Mouse (Mus musculus) R1 (cell line): Measurements from ENCODE around the gene Slc25a11.

Source experiments
- DNase-seq: peaks from one replicate; pipeline ENCODE4 v3.0.0-alpha.2; 2018; ENCODE audit warnings: low read depth, low spot score

Gene Slc25a11

DNA sequence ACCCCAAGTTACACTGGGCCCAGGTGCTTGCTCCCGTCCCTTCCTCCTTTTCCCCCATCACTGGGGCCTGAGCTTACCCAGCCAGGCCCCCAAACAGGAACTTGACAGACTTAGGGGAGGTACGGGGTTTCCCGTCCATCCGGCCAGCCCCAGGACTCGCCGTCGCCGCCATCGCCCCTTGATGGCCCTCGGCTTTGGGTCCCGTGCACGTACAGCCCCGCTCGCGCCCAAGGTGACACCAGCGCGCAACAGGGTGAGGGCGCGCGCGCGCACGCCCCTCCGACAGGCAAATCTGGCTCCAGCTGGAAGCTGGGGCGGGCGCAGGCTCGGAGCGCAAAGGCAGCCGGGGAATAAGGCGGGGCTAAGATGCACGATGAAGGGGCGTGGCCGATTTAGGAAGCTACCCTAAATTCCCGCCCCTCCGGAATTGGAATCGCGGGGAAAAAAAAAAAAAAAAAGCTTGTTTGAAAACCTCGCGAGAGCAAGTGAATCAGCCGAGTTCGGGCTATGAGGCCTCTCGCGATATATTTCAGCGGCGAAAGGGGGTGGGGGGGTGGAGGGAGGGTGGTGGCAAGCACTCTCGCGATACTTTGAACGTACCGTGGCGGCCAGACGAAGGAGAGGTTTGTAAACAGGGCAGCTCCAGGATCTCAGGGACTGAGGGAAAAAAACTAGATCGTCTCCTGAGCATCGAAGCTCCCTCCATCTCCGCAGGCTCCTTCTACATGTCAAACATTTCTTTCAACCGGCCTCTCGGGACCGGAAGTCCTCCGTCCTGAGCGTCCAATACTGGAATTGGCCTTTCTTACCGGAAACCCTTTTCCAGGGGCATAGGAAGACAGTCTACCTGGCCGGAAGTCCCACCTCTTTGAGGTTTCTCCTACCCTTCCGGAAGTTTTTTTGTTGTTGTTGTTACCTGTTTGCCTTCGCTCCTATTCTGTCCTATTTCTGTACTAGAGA, at the start of gene Slc25a11, which contains the start of gene Rnf167:
Gene Slc25a11 (minus strand): TSS at position 789 of the 960 bp plus-strand sequence.
Gene Rnf167 (plus strand): TSS at position 545 of the 960 bp plus-strand sequence.
- DNase-seq: peak; percentile 99

DNA sequence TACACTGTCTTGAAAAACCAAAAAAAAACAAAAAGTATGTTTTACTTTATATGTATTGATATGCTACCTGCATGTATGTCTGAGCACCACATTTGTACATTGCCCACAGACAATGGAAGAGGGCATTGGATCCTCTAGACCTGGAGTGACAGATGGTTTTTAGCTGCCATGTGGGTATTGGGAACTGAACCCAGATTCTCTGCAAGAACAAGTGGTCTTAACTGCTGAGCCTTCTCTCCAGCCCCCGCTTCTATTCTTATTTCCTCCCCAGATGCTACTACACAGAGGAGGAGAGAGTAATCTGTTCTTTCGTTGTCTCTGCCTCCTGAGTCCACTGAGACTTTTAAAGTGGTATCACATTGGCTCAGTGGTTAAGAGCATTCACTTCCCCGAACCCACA, 46.2 kb upstream of the Slc25a11 start:
- DNase-seq: no peak

DNA sequence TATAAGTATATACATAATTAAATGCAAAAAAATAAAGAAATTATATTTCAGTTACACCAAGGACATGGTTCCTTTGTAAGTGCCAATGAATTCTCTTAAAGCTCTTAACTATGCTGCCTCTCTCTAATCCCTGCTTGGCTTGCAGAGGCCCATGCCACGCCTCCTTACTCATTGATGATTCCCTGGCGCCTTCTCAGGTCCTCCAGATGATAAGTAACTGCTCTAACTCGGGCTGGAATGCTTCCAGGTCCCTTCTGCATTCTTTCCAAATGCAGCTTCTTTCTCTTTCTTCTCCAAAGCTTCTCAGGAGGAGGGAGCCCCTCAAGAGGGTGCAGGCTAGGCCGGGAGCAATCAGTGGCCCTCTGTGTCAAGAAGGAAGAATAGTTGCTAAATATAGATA, 42.3 kb upstream of the Slc25a11 start:
- DNase-seq: no peak

DNA sequence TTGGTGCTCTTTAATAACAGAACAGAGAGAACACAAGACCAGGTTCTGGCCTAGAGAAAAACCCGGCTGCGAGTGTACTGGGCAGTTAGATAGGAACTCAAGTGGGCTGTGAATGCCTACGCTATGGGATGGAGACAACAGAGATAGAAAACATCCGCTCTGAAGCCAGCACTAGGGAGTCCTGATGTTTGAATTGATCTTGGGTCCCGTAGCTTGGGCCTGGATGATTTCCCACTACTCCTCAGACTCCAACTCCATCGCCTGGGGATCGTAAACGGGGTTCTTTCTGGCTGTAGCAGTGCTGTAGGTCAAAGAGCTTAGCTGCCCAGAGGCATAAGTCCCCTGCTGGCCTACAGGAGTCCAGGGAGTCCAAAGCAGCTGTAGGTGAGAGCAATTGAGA, 41.1 kb upstream of the Slc25a11 start:
- no peak for DNase-seq

DNA sequence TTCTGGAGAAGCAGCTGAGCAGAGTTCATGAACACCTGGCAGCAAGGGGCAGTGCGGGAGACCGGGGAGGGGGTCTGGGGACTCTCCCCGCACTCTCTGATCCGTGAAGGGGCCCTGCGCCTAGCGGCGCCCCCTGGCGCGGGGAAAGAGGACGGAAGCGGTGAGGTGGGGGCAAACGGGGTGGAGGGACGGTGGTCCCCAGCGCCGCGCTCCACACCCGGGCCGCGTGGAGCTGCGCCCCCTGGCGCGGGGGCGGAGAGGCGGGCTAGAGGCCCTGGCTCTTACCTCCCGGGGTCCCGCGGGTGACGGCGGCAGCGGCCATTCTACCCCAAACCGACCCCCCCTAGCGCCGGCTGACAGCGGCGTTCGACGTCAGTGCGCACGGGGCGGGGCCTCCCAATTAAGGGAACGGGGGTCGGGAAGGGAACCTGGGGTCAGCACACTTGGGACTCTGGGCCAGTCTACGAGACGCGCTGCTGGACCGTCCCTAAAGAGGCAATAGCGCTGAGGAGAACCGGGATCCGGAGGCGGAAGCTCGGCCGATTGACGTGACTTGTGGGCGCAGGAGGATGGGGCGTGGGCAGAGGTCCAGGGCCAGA, 40.4 kb upstream of the Slc25a11 start, which contains the start of gene Camta2:
Gene Camta2 (minus strand): TSS at position 505 of the 599 bp plus-strand sequence.
- DNase-seq: peak; percentile 62

DNA sequence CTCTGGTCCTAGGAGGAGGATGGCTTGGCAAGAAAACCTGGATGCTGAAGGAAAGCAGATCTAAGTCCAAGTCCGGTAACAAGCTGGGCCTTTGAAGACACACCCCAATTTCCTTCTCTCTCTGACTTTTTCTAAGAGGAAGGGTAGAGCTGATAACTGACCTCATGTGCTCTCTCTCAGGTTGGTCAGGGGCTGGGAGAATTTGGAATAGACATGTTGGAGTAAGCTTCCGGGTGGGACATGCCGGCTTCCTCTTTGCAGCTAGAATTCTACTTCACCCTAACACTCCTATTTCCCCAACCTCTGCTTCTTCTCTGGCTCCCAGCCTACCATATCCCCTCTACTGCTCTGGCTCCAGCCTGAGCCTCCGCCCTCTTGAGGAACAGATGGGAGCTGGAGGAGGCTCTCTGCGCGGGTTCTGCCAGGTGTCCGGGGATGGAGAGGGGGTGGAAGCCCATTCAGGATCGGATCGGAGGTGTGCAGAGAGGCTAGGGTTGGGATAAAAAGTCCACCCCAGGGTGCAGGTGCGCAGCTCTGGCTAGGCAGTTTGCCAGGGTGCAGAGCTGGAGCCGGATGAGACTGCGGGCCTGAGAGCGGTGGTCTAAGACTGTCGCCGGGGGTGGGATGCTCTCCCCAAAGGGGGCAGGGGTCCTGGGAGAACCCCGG, 39.8 kb upstream of the Slc25a11 start:
- DNase-seq: peak; percentile 69

DNA sequence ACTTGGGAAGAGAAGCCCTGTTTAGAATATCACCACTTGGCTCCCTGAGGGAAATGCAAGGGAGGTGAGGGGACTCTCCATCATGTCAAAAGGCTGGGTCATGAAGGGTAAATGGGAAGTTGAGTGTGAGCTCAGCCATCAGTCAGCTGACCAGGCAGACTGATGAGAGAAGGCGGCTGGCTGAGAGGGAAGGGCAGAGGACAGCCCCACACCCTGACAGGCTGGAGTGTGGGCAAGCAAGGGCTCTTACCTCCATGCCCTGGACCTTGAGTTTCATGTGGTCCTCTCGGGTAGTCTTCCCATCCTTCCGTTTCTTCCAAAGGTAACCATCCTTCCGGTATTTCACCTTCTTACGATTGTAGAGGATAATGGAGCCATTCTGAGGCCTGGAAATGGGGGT, 36.4 kb upstream of the Slc25a11 start:
- no peak for DNase-seq

DNA sequence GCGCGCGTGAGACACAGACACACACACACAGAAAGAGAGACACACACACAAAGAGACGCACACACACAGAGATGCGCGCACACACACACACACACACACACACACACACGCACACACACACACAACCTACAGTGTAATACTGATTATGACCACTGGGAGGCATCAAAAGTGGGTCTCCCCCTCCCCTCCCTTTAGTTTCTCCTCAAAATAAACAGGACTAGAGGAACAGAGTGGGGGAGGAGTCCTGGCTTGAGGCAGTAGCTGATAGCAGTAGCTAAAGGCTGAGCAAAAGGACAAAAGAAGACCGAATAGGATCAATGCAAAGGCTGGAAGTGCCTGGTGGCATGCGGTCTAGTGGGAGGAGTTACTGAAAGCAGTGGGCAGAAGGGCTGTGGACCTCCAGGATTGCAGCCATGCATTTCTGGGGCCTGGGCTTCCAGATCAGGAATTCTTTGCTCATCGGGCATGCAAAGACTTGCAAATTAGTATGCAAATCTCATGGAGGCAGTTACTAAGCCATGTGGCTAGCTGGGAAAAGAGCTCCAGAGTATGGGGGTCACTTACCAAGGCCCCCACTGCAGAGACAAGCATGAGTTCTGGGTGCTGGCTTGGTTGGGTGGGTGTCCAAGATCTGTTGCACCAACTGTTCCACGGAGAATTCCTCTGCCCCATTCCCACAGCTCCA, 34.8 kb upstream of the Slc25a11 start:
- peak; percentile 96 for DNase-seq

DNA sequence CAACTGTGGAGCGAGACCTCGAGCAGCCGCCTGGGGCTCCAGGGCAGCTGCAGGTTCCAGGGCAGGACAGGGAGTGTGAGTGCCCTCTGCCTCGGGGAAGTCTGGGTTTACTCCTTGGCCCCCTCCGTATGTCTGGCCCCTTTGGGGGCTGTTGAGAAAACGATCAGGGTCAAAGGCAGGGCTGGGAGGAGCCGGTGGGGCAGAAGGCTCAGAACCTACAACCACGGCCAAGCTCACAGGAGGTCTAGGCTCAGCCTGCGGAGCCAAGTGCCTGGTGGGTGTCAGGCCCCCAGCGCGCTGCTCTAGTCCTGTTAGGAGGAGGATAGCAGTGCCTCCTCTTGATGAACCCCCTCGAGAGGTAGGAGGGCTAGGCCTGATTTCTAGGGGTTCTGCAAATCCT, 33.9 kb upstream of the Slc25a11 start:
- DNase-seq: no peak

DNA sequence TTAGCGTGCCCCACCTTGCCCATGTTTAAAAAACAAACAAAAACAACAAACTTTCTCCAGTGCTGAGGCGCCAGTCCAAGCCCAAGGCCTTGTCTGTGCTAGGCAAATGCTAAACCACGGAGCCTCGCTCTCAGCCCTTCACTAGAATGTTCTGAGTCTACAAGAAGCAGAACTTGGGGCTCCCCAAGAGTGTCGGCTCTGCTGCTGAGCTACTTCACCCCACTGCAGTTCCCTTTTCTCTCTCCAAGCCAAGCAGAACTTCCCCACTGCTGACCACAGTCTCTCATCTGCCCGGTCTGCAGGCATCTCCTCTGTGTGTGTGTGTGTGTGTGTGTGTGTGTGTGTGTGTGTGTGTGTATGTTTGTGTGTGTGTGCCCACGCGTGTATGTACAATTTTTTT, 32.6 kb upstream of the Slc25a11 start:
- DNase-seq: no peak

DNA sequence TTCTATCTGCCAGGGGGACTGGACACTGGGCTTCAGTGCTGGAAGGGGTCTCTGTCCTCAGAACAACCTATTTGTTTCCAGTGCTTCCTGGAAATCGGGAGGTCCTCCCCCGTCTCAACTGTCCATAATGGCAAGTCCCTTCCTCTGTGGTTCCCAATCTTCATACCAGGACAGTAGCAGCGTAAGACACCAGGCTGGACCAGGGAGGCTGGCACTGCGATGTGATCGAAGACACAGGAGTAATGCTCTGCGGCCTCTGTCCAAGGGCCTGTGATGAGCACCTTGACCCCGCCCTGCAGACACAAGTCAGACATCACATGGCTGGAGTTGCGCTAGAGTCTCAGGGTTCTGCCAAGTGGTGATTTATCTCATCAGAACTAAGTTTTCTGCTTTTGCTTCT, 32.1 kb upstream of the Slc25a11 start:
- DNase-seq: no peak

DNA sequence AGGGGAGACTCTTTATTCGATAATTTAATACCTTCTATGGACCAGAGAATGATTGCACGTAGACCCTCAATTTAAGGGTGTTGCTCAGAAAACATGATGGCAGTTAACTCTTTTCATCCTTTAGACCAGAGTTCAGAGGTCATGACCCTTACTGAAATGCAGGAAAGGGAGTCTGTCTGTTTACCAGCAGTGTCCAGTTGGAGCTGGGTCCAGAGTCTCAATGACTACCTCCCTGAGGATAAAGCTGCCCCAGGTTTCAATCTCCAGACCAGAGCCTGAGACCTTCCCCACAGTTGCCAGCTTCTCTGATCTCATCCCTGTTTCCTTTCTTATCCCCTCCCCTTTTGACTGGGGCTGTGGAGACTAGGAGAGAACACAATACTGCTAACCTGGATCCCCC, 31.3 kb upstream of the Slc25a11 start:
- no peak for DNase-seq

DNA sequence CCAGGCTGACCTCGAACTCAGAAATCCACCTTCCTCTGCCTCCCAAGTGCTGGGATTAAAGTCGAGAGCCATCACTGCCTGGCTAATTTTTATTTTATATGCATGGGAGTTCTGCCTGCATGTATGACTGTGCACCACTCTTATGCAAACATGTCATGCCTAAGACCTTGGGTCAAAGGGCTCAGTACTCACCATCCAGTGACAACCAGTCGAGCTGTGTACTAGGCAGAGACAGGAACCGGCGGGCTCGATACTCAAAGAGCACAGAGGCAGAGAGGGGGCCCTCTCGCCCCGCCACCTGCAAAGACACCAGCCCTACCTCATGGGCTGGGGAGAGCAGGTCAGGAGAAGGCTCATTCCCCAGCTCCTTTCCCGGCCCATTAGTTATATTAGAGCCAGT, 30.8 kb upstream of the Slc25a11 start:
- no peak for DNase-seq

DNA sequence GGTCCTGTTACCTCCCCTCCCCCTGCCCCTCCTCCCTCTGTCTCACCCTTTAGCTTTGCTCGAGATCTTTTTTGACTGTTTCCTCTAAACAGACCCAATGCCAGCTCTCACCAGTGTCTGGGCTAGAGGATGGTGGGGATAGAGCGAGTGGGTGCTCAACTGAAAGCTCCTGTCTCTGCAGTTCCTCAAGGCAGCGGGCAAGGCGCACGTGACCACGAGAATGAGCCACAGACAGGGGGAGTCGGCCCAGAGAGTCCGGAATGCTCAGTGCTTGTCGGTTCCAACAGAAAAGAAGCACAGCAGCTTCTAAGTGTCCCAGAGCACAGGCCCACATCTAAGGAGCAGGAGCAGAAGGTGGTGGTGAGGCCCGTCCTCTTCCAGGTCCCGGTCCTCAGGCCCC, 27.2 kb upstream of the Slc25a11 start:
- peak; percentile 50 for DNase-seq

DNA sequence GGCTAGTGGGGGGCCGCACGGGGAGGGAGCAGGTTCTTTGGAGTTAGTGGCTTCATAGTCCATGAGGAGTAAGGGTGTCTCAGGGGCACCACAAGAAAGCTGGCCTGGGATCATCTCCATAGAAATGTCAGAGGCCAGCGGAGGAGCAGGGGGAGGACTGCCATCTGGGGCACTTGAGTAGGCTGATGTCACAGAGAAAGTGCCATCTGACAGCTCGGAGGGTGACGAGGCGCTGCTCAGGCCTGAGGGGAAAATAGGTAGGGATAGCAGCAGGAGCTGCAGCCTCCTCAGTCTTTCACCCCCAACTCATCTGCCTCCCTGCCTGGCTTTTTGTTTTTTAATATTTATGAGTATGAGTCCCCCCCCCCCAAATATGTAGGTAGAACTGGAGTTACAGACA, 26.7 kb upstream of the Slc25a11 start:
- no peak for DNase-seq

DNA sequence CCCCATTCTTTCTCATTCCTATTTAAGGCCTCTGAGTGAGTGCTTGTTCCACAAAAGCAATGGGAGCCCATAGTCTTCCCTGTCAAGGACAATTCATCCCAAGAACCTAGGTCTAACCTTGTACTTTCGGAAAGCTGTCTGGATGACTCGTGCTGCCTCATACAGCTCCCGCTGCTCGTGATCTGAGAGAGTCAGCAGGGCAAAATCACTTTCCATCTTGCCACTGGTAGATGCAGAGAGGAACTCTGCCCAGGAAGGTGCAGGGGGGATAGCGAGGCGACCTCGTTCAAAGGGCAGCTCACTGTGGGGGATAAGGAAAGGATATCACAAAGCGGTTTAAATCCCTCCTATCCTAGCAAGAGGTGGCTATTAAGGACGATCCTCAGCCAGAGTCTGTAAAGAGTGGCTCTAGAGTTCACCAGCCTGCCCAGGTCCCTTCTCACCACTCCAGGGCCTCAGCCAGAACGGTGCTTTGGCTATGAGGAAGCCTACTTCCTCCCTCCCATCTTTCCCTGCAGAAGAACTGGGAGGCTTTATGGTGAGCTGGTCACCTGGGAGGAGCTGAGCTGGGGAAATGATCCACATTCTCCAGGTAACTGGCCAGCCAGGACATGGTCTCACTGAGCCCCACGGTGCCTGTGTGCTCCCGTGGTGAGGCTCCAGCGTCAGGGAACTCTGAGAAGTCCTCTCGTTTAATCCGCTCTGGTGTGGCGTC, 24.2 kb upstream of the Slc25a11 start:
- DNase-seq: no peak

DNA sequence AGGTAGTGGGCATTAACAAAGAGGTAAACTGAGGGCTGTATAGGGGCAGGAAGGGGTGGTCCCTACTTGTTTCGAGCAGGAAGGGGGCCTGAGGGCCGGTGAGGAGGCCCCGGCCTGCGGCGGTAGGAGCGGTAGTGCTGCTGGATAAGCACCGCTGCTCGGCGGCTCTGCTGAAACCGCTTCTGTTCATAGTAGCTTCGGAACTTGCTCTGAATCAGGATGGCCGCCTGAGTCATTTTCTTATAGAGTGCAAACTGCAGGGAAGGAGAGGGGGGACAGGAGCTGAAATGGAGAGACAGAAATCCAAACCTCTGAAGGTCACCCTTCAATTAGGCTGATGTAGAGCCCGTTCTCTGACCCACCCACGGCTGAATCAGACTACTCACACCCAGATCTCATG, 23.2 kb upstream of the Slc25a11 start:
- no peak for DNase-seq

DNA sequence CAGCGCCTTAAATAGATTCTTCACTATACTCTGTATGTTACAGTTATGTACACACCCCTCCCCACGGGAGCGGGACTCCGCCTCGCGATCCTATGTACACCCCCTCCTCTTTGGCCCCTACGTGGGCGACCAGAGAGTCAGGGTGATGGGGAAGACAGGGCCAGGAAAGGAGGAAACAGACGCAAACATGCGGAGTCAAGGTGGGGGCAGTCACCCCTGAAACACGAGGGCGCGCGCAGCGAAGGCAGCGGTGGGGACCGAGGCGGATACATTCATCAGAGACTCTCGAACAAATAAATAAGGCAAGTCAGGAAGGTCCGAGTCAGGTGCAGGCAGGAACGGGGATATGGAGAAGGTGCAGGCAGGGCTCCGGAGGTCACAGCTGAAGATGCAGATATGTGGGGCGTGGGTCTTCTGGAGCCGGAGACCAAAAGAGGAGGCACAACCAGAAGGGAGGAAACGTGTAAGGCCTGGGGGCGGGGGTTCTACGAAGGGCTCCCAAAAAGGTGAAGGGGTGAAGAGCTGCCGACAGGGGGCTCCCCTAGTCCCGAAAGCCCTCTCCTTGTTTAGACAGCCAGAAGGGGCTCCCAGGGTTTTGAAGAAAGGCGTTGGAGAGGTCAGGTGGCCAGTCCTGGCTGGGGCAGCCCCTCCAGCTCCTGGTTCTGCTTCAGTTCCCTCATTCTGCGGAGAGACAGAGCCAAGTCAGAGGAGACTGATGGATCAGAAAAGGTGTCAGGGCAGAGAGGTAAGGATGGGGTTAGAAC, 22.5 kb upstream of the Slc25a11 start:
- DNase-seq: peak; percentile 97

DNA sequence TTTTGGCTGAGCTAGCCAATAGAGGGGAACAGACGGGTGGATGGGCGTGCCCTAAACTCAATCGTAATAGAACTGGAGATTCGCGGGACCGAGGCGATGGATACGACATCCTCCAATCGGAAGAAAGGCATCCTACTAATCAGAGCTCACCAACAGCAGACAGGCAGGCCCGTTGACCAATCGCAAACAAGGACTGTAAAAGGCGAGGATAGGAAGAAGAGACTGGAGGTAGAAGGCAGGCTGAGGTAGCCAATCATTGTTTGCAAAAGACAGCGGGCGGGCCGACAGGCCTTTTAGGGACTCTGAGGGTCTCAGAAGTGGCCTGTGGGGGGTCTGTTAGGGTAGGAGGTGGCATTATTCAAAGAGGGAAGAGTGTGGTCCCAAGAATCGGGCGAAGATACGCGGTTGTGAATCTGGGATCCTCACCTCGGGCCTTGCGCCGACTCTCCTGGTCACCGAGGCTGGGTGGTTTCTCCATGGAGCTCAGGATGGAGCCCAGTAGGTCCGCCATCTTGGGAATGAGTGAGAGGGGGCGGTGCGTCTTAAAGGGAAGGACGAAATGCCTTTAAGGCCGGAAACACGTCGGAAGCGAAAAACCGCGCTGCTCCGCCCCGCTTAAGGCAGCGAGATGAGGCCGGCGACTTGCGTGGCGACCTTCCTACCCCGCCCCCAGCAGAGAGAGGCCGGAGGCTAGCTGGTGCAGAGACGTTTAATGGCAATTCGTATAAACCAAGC, 21.7 kb upstream of the Slc25a11 start, which contains the start of gene Spag7:
Gene Spag7 (minus strand): TSS at position 646 of the 735 bp plus-strand sequence.
- DNase-seq: peak; percentile 100
